Mouse (Mus musculus) embryonic facial prominence, embryonic 10.5 days (tissue): ENCODE measurements at regions not wholly inside any gene's neighbourhood (a gene's known extent, or its start where the extent isn't known, plus 50 kb on each side); places are given as distances from the start of the nearest gene placed in this dataset.
A peak's percentile ranks its signal among the peaks of the same experiment; 100 is the strongest.

Experiments
- DNase-seq: peaks from one replicate; pipeline ENCODE4 v3.0.0-alpha.2; 2017; ENCODE audit warnings: low spot score
- H3K27ac ChIP-seq: fragments of 300-500 bp; sonication (generic); replicated peaks from 2 replicates; pipeline ENCODE4 v1.5.1; 2016; ENCODE audit warnings: mild to moderate bottlenecking
- H3K27me3 ChIP-seq: fragments of 300-500 bp; sonication (generic); replicated peaks from 2 replicates; pipeline ENCODE4 v1.6.1; 2016; ENCODE audit warnings: low read depth, mild to moderate bottlenecking; ENCODE audit not compliant: poor library complexity, severe bottlenecking
- H3K36me3 ChIP-seq: fragments of 300-500 bp; sonication (generic); replicated peaks from 2 replicates; pipeline ENCODE4 v1.6.1; 2016; ENCODE audit warnings: mild to moderate bottlenecking, moderate library complexity
- H3K4me1 ChIP-seq: fragments of 300-500 bp; sonication (generic); 2 replicates; pipeline ENCODE4 v1.6.1; 2016
- H3K4me3 ChIP-seq: fragments of 300-500 bp; sonication (generic); 2 replicates; pipeline ENCODE4 v1.5.1; 2016; ENCODE audit warnings: mild to moderate bottlenecking, moderate library complexity
- H3K9me3 ChIP-seq: fragments of 300-500 bp; sonication (generic); 2 replicates; pipeline ENCODE4 v1.6.1; 2016; ENCODE audit warnings: mild to moderate bottlenecking
- WGBS: fragments of 180-500 bp; shearing (Covaris S2); methylation state at CpG from one replicate; pipeline ENCODE4 v1.1.7; 2016; 5-methylcytosine and 5-hydroxymethylcytosine counted together

GRCm38 (mm10) chr5:77871403-77871802 is 463.6 kb upstream of the Igfbp7 start:
- DNase-seq: no peak
- Histone ChIP-seq H3K36me3 (no peaks in the 10 kb centered on the region), H3K4me3 (no peak overlapping the region), H3K9me3 (no peaks in the 10 kb centered on the region), H3K27ac (no peak overlapping the region), H3K27me3 (no peaks in the 10 kb centered on the region), H3K4me1 (no peaks in the 10 kb centered on the region)
- WGBS: 82% methylated on average over 5 of the region's 5 CpGs

DNA sequence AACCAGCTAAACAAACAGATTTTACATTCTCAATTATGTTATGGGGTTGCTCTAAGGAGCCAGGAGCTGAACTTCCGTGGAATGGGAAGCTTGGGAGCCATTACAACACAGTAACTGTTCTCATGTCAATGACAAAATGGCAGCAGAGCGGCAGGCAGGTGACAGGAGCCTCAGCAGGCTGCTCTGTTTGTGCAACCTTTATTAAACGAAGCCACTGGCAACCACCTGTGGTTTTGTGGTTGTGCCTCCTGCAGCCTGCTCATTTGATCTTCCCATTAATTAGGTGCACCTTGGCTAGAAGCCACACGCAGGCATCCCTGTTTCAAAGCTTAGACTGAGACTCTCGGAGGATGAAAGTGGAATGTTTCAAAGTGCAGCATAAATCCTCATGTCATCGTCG is 457.5 kb upstream of the Igfbp7 start:
- H3K27me3 ChIP-seq: no peaks in the 10 kb centered on the region
- 80% methylated on average over 7 of the region's 7 CpGs for WGBS
- no peak overlapping the region for H3K4me3 ChIP-seq
- H3K4me1 ChIP-seq: no peaks in the 10 kb centered on the region
- H3K36me3 ChIP-seq: no peaks in the 10 kb centered on the region
- H3K9me3 ChIP-seq: no peaks in the 10 kb centered on the region
- no peak overlapping the region for H3K27ac ChIP-seq
- no peak for DNase-seq

DNA sequence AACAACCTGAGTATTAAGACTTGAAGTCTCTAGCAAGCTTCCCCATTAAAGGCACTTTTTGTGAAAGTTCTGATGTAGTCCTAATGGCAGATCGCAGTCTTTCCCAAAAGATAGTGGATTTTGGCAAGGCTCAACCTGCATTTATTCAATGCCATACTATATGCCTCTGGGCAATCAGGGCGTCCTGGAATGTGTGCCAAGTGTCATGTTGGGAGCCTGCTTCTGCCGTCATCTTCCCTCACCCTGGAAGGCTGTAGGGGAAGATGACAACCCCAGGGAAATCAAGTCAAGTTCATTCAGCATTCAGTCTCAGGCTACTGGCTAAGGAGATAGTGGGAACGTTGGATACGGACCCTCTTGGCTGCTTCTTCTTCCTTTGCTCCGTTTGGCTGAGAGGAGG is 447.4 kb upstream of the Igfbp7 start:
- H3K27me3 ChIP-seq: no peaks in the 10 kb centered on the region
- H3K4me3 ChIP-seq: no peak overlapping the region
- WGBS: 88% methylated on average over 6 of the region's 6 CpGs
- H3K27ac ChIP-seq: no peak overlapping the region
- no peaks in the 10 kb centered on the region for H3K36me3 ChIP-seq
- no peaks in the 10 kb centered on the region for H3K9me3 ChIP-seq
- DNase-seq: no peak
- H3K4me1 ChIP-seq: no peaks in the 10 kb centered on the region

GRCm38 (mm10) chr5:77853999-77854784 is 446.4 kb upstream of the Igfbp7 start:
- Histone ChIP-seq H3K4me1 (no peaks in the 10 kb centered on the region), H3K4me3 (no peak overlapping the region), H3K27ac (no peak overlapping the region), H3K36me3 (no peaks in the 10 kb centered on the region), H3K9me3 (no peaks in the 10 kb centered on the region), H3K27me3 (no peaks in the 10 kb centered on the region)
- 88% methylated on average over 12 of the region's 12 CpGs for WGBS
- no peak for DNase-seq

- DNase-seq: no peak
- 92% methylated on average over 3 of the region's 3 CpGs for WGBS
- no peaks in the 10 kb centered on the region for H3K4me1 ChIP-seq
- no peaks in the 10 kb centered on the region for H3K27me3 ChIP-seq
- no peak overlapping the region for H3K27ac ChIP-seq
- no peak overlapping the region for H3K4me3 ChIP-seq
- no peaks in the 10 kb centered on the region for H3K36me3 ChIP-seq
- H3K9me3 ChIP-seq: no peaks in the 10 kb centered on the region
These were observed 443.8 kb upstream of the Igfbp7 start for GRCm38 (mm10) chr5:77851645-77852044.

DNA sequence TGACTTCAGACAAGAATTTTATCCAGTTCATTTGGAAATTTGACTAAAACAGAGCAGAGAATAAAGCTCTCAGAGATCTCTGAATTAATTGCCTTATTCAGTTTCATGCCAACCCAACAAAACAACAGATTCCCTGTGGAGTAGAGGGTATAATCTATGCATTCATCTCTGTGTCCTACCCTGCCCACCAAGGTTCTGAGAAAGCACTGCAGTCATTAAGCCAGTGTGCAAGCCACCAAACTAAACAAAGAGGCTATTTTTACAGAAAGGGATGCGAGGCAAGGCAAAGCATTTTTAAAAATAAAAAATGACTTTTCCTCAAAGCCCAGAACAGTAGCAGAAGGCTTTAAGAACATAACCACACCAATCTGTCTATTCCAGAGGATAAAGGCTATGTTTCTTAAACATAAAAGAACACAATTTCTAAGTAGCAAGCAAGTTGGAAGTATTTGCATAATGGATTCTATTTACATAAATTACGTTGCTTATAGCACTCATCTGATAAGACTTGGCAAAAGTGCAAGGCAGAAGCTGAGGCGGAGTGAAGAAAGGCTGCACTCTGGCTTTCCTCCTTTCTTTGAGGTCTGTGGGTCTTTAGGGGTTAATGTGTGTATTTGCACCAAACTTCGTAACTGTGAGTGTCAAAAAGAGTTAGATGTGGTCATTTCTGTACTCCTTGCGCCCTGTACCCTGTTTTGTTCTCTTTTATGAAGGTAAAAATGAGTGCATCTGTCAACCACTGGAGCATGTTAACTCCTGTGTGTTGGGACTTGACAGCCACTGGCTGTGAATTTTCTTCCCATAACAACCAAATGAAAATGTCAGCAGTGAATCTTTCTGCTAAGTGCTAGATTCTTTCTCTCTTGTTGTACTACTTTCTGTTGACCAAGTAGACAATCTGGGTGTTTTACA is 430.6 kb upstream of the Igfbp7 start:
- DNase-seq: no peak
- Histone ChIP-seq H3K27ac (no peak overlapping the region), H3K27me3 (no peaks in the 10 kb centered on the region)

DNA sequence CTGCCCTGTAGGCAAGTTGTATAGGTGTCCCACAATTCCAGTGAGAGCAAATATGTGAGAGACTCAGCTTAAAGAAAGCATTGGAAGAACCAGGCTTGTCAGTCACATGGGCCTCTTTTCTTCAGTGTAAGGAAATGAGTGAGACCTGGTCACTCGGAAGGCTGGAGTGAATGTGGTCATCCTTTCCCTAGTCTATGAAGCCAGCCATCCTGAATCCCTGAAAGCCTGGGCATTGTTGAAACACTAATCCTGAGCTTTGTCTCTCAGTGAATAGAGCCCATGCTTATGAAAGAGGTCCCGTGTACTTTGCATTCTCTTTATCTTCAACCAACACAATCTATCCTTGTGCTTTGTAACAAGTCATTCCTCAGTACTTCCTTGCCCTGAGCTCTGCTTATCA is 420.1 kb upstream of the Igfbp7 start:
- H3K9me3 ChIP-seq: peaks cover 9% of the 10 kb centered on the region
- H3K36me3 ChIP-seq: no peaks in the 10 kb centered on the region
- H3K27me3 ChIP-seq: no peaks in the 10 kb centered on the region
- WGBS: 77% methylated on average over 2 of the region's 2 CpGs
- H3K4me1 ChIP-seq: no peaks in the 10 kb centered on the region; the same call in 1 of the 2 replicates
- DNase-seq: no peak
- no peak overlapping the region for H3K4me3 ChIP-seq
- no peak overlapping the region for H3K27ac ChIP-seq

More for the DNA sequence above, 430.6 kb upstream of the Igfbp7 start:
- no peaks in the 10 kb centered on the region for H3K36me3 ChIP-seq
- WGBS: 61% methylated on average over 5 of the region's 5 CpGs
- H3K4me1 ChIP-seq: no peaks in the 10 kb centered on the region
- H3K9me3 ChIP-seq: no peaks in the 10 kb centered on the region
- H3K4me3 ChIP-seq: no peak overlapping the region

GRCm38 (mm10) chr5:77826063-77826462 is 418.2 kb upstream of the Igfbp7 start:
- no peak for DNase-seq
- H3K27ac ChIP-seq: no peak overlapping the region
- no peak overlapping the region for H3K4me3 ChIP-seq
- H3K27me3 ChIP-seq: no peaks in the 10 kb centered on the region
- H3K4me1 ChIP-seq: no peaks in the 10 kb centered on the region
- WGBS: 90% methylated on average over 4 of the region's 4 CpGs
- peaks cover 10% of the 10 kb centered on the region for H3K9me3 ChIP-seq
- no peaks in the 10 kb centered on the region for H3K36me3 ChIP-seq

DNA sequence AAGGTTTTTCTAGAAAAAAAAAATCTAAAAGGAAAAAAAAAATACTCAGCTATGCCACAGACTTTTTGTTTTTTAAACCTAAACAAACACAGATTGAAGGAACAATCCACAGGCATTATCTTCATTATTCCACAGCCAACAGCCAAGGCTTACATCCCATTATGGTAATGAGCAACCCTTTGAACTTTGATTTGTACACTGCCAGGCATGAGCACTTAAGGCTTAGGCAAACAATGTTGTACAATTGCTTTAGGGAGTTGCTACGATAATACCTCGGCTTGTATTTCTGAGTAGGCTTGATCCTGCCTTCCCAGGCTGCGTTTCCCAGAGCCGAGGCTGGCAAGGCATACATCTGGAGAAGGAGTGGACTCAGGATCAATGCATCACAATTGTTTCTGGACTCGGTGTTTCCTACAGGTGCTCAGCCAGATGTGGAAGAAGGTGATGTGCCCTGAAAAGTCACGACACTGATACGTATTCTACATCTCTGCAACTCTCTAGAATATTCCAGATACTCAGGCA is 409.0 kb upstream of the Igfbp7 start:
- H3K27ac ChIP-seq: no peak overlapping the region
- no peaks in the 10 kb centered on the region for H3K36me3 ChIP-seq
- H3K4me3 ChIP-seq: no peak overlapping the region
- DNase-seq: no peak
- H3K9me3 ChIP-seq: no peaks in the 10 kb centered on the region
- H3K4me1 ChIP-seq: no peaks in the 10 kb centered on the region
- WGBS: 65% methylated on average over 7 of the region's 7 CpGs
- H3K27me3 ChIP-seq: no peaks in the 10 kb centered on the region

DNA sequence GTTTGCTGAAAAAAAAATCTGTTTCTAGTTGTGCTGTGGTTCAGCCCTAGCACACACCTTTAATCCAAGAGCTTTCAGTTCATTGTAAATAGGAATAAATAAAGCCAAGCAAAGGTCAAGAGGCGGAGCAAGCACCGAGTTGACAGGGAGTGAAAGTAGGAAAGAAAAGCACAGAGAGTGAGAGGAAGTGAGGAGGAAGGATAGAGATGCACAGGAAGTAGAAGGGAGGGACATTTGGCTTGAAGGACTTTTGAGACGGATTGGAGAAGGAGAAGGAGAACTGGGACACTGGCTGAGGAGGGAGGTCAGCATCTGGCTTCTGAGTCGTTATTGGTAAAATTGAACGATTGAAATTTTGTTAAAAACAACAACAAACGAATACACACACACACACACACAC is 402.0 kb upstream of the Igfbp7 start:
- Histone ChIP-seq H3K4me1 (no peaks in the 10 kb centered on the region), H3K9me3 (no peaks in the 10 kb centered on the region), H3K27ac (no peak overlapping the region), H3K4me3 (no peak overlapping the region), H3K27me3 (no peaks in the 10 kb centered on the region), H3K36me3 (no peaks in the 10 kb centered on the region)
- 85% methylated on average over 6 of the region's 6 CpGs for WGBS
- no peak for DNase-seq

DNA sequence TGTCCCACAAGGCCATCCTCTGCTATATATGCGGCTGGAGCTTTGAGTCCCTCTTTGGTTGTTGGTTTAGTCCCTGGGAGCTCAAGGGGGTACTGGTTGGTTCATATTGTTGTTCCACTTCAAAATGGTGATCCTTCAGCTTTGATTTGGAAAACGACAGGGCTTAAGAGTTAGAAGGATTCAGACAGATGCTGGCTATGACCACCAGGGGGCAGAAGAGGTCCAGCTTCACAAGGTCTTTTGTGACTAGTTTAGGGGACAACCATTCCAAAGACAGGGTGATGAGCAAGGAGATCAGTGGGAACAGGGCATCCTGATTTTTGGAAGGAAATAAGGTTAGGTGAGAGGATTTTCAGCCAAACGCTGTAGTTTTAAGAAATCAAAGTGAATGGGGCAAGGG is 399.9 kb upstream of the Igfbp7 start:
- H3K4me1 ChIP-seq: peaks cover 7% of the 10 kb centered on the region; the same call in 1 of the 2 replicates
- no peak overlapping the region for H3K4me3 ChIP-seq
- no peaks in the 10 kb centered on the region for H3K36me3 ChIP-seq
- H3K27me3 ChIP-seq: no peaks in the 10 kb centered on the region
- H3K27ac ChIP-seq: no peak overlapping the region
- WGBS: 34% methylated on average over 3 of the region's 3 CpGs
- no peaks in the 10 kb centered on the region for H3K9me3 ChIP-seq
- DNase-seq: peak; percentile 78

DNA sequence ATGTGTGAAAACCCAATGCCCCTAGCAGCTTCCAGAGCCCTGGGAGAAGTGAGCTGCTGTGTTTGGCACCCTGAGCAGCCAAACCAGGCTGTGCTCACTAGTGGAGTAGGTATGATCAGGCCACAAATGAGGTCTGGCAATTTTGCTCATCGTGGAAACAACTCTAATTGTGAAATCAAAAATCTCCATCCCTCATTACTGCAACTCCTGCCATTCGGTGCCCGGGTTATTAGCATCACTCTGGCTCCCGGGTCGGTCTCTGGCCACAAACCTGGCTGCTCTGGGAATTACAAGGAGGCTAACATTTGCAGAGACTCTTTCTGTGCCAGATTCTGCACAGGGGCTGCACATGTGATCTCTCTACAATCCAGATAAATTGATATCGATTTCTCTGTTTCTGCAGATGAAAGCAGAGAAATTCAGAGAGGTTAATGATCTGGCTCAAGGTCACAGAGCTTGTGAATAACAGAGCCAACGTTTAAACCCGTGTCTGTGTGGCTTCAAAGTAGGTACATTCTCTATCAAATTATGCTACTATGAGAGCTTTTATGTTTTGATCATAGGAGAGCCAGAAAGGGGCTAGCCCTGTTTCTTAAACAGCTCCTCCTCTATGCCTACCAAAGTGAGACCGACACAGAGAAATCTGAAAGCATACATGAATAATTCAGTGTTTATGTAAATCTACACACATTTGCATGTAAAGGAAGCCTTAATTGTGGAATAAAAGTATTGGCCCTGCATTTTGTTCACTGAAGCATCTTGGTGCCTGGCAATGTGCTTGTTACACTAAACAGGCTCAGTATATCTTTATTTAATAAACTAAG is 398.7 kb upstream of the Igfbp7 start:
- WGBS: 74% methylated on average over 9 of the region's 9 CpGs
- DNase-seq: no peak
- Histone ChIP-seq H3K36me3 (no peaks in the 10 kb centered on the region), H3K27me3 (no peaks in the 10 kb centered on the region), H3K4me1 (peaks cover 7% of the 10 kb centered on the region; the same call in 1 of the 2 replicates), H3K4me3 (no peak overlapping the region), H3K27ac (no peak overlapping the region), H3K9me3 (no peaks in the 10 kb centered on the region)
